Mouse (Mus musculus) embryonic facial prominence, embryonic 10.5 days (tissue): Measurements from ENCODE around the gene Lasp1. TPM values are rescaled to one million over a fixed set of nuclear protein-coding genes. Genes with fewer than 3 reads are reported as not detected.
A peak's percentile ranks its signal among the peaks of the same experiment; 100 is the strongest.

Experiments used
- DNase-seq: peaks from one replicate; pipeline ENCODE4 v3.0.0-alpha.2; 2017; ENCODE audit warnings: low spot score
- H3K27ac ChIP-seq: fragments of 300-500 bp; sonication (generic); replicated peaks from 2 replicates; pipeline ENCODE4 v1.5.1; 2016; ENCODE audit warnings: mild to moderate bottlenecking
- H3K27me3 ChIP-seq: fragments of 300-500 bp; sonication (generic); replicated peaks from 2 replicates; pipeline ENCODE4 v1.6.1; 2016; ENCODE audit warnings: low read depth, mild to moderate bottlenecking; ENCODE audit not compliant: poor library complexity, severe bottlenecking
- H3K36me3 ChIP-seq: fragments of 300-500 bp; sonication (generic); replicated peaks from 2 replicates; pipeline ENCODE4 v1.6.1; 2016; ENCODE audit warnings: mild to moderate bottlenecking, moderate library complexity
- H3K4me1 ChIP-seq: fragments of 300-500 bp; sonication (generic); 2 replicates; pipeline ENCODE4 v1.6.1; 2016
- H3K4me3 ChIP-seq: fragments of 300-500 bp; sonication (generic); 2 replicates; pipeline ENCODE4 v1.5.1; 2016; ENCODE audit warnings: mild to moderate bottlenecking, moderate library complexity
- H3K9me3 ChIP-seq: fragments of 300-500 bp; sonication (generic); 2 replicates; pipeline ENCODE4 v1.6.1; 2016; ENCODE audit warnings: mild to moderate bottlenecking
- WGBS: fragments of 180-500 bp; shearing (Covaris S2); methylation state at CpG from one replicate; pipeline ENCODE4 v1.1.7; 2016; 5-methylcytosine and 5-hydroxymethylcytosine counted together
- polyA plus RNA-seq: library from polyadenylated mRNA; unstranded; fragments of >200 nt; fragmentation: Nextera tagmentation; extraction: Ambion mirVana; gene quantifications from 2 replicates; pipeline ENCODE4 v1.2.1, GENCODE M21; 2016

Gene Lasp1
- polyA plus RNA-seq, 1 experiment from 2014 or later: 98.7 TPM

DNA sequence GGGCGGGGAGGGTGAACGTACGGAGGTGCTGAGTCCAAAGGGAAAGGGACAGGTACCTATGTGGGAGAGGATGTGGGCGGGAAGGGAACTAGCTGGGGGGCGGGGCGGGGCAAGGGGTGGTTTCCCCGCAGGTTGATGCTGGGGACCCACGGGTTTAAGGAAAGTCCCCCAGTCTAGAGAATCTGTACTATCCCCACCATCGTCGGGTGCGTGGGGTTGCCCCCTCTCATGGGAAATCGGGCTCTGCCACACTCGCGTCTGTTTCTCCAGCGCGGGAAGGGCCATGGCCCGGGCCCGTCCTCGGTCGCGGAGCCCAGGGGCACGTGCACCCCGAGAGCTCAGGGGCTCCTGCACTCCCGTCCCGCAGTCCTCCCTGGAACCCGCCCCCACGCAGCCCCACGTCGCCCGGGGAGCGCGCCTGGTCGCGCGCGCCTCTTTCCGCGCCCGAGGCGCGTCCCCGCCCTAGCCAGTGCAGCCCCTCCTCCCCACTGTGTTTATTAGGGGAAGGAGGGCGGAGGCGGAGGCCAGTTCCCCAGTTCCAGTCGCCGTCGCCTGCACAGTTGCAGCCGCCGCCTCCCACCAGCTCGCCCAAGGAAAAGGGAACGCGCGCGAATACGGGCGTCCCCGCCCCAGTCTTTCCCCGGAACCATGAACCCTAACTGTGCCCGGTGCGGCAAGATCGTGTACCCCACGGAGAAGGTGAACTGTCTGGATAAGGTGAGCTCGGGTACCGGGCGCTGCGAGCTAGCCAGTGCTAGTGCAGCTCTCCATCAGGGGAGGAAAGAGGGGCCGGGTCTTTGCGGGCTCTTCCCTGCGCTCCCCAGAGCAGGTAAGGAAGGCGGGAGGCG is 570 bp downstream of the Lasp1 start:
- under 1% methylated on average over 71 of the region's 71 CpGs for WGBS
- peak; percentile 87 for DNase-seq
- Histone ChIP-seq H3K9me3 (no peaks in the 10 kb centered on the region), H3K4me3 (peak overlapping the region; percentile 96), H3K4me1 (peaks cover 49% of the 10 kb centered on the region), H3K27ac (peak overlapping the region; percentile 97), H3K36me3 (peaks cover 8% of the 10 kb centered on the region; the same call in 1 of the 2 replicates), H3K27me3 (no peaks in the 10 kb centered on the region)

GRCm38 (mm10) chr11:97799994-97800690 is 1.3 kb downstream of the Lasp1 start:
- no peaks in the 10 kb centered on the region for H3K9me3 ChIP-seq
- H3K4me1 ChIP-seq: peaks cover 56% of the 10 kb centered on the region
- H3K36me3 ChIP-seq: peaks cover 8% of the 10 kb centered on the region; the same call in 1 of the 2 replicates
- H3K27ac ChIP-seq: peak overlapping the region; percentile 97
- no peaks in the 10 kb centered on the region for H3K27me3 ChIP-seq
- under 1% methylated on average over 43 of the region's 43 CpGs for WGBS
- H3K4me3 ChIP-seq: peak overlapping the region; percentile 96
- DNase-seq: peak; percentile 88

DNA sequence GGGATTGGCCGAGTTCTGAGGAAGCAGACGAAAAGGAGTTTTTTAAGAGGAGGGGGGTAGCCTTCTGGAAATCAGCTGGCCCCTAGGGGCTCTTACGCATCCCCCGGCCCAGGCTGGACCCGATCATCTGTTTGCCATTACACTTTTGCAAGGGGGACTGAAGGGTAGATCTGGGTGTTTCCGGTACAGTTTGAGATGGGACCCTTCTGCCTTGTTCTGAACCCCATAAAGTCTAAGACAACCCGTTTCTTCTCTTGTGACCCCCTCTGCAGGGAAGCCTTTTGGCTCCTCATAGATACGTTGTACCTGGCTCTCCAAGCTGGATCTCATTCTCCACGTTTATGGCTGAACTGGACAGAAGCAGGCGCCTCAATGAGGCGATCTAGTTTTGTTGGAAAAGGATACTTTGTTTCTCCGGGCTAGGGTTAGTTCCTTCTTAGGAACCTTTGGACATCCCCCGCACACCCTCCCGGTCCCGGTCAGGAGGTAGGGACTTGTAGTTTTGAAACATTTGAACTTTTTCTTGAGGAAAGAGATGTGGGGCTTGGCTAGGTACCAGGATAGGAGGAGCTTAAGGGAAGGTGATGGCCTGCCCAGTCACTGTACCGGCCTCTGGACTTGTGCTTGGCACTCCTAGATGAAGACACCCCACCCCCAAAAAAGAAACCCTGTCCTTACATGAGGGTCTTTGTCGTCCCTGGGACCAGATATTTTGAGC is 2.0 kb downstream of the Lasp1 start:
- Histone ChIP-seq H3K4me3 (peak overlapping the region; percentile 96), H3K27me3 (no peaks in the 10 kb centered on the region), H3K4me1 (peaks cover 63% of the 10 kb centered on the region), H3K36me3 (peaks cover 8% of the 10 kb centered on the region; the same call in 1 of the 2 replicates), H3K27ac (peak overlapping the region; percentile 97), H3K9me3 (no peaks in the 10 kb centered on the region)
- WGBS: 6% methylated on average over 17 of the region's 17 CpGs
- DNase-seq: no peak

GRCm38 (mm10) chr11:97801409-97802193 is 2.8 kb downstream of the Lasp1 start:
- H3K27ac ChIP-seq: peak overlapping the region; percentile 97
- peaks cover 11% of the 10 kb centered on the region for H3K36me3 ChIP-seq
- 34% methylated on average over 8 of the region's 8 CpGs for WGBS
- no peaks in the 10 kb centered on the region for H3K9me3 ChIP-seq
- no peaks in the 10 kb centered on the region for H3K27me3 ChIP-seq
- peak overlapping the region; percentile 96 for H3K4me3 ChIP-seq
- H3K4me1 ChIP-seq: peaks cover 71% of the 10 kb centered on the region
- peak; percentile 69 for DNase-seq

DNA sequence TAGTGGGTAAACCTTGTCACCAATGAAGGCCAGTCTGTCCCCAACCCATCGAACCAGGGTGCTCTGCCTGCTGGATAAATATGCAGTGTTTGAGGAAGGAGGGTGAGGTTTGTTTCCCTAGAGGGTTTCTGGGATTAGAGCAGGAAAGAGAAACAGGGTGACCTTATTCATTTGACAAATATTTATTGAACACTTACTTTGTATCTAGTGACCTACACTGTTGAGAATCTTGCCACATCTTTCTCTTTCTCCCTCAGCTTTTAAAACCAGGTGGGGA is 3.3 kb downstream of the Lasp1 start:
- Histone ChIP-seq H3K4me1 (peaks cover 76% of the 10 kb centered on the region), H3K36me3 (peaks cover 16% of the 10 kb centered on the region), H3K27me3 (no peaks in the 10 kb centered on the region), H3K9me3 (no peaks in the 10 kb centered on the region), H3K27ac (peak overlapping the region; percentile 97), H3K4me3 (peak overlapping the region; percentile 96)
- 49% methylated on average over 1 of the region's 1 CpGs for WGBS
- DNase-seq: no peak

GRCm38 (mm10) chr11:97802495-97802894 is 3.7 kb downstream of the Lasp1 start:
- H3K36me3 ChIP-seq: peaks cover 20% of the 10 kb centered on the region
- no peaks in the 10 kb centered on the region for H3K27me3 ChIP-seq
- WGBS: 38% methylated on average over 6 of the region's 6 CpGs
- H3K9me3 ChIP-seq: no peaks in the 10 kb centered on the region
- no peak for DNase-seq
- H3K4me3 ChIP-seq: peak overlapping the region; percentile 96
- peaks cover 79% of the 10 kb centered on the region for H3K4me1 ChIP-seq
- peak overlapping the region; percentile 97; the same call in 1 of the 2 replicates for H3K27ac ChIP-seq

GRCm38 (mm10) chr11:97803847-97804246 is 5.0 kb downstream of the Lasp1 start:
- H3K4me1 ChIP-seq: peaks cover 81% of the 10 kb centered on the region
- no peak for DNase-seq
- H3K27ac ChIP-seq: peak overlapping the region; percentile 78
- peak overlapping the region; percentile 40; the same call in 1 of the 2 replicates for H3K4me3 ChIP-seq
- 67% methylated on average over 5 of the region's 5 CpGs for WGBS
- H3K9me3 ChIP-seq: no peaks in the 10 kb centered on the region
- no peaks in the 10 kb centered on the region for H3K27me3 ChIP-seq
- H3K36me3 ChIP-seq: peaks cover 33% of the 10 kb centered on the region

- Histone ChIP-seq H3K27me3 (no peaks in the 10 kb centered on the region), H3K4me1 (peaks cover 86% of the 10 kb centered on the region), H3K9me3 (no peaks in the 10 kb centered on the region), H3K4me3 (peak overlapping the region; percentile 40), H3K36me3 (peaks cover 44% of the 10 kb centered on the region), H3K27ac (peak overlapping the region; percentile 78)
- WGBS: 32% methylated on average over 9 of the region's 9 CpGs
- DNase-seq: peak; percentile 26
These were observed 6.3 kb downstream of the Lasp1 start for GRCm38 (mm10) chr11:97804841-97805661.

- WGBS: 59% methylated on average over 15 of the region's 15 CpGs
- DNase-seq: peak; percentile 31
- no peaks in the 10 kb centered on the region for H3K27me3 ChIP-seq
- H3K36me3 ChIP-seq: peaks cover 49% of the 10 kb centered on the region
- H3K4me1 ChIP-seq: peaks cover 91% of the 10 kb centered on the region
- H3K4me3 ChIP-seq: peak overlapping the region; percentile 40; the same call in 1 of the 2 replicates
- H3K27ac ChIP-seq: peak overlapping the region; percentile 78
- H3K9me3 ChIP-seq: no peaks in the 10 kb centered on the region
These were observed 7.1 kb downstream of the Lasp1 start for GRCm38 (mm10) chr11:97805662-97806612.

DNA sequence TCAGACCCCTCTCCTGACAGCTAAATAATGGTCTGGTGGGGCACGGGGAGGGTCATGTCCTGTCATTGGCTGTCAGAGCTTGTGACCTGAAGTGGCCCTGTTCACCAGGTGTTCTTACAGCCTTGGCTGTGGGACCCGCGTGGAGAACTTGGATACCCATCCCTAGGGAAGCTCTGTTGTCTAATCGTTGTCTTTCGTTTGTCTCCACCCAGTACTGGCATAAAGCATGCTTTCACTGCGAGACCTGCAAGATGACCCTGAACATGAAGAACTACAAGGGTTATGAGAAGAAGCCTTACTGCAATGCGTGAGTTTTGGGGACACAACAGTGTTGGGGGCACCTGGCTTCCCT is 7.8 kb downstream of the Lasp1 start:
- no peak for DNase-seq
- Histone ChIP-seq H3K36me3 (peaks cover 49% of the 10 kb centered on the region), H3K27ac (peak overlapping the region; percentile 78), H3K27me3 (no peaks in the 10 kb centered on the region), H3K9me3 (no peaks in the 10 kb centered on the region), H3K4me1 (peaks cover 91% of the 10 kb centered on the region), H3K4me3 (no peak overlapping the region)
- WGBS: 72% methylated on average over 7 of the region's 7 CpGs
